Mouse (Mus musculus) liver, embryonic 15.5 days (tissue): ENCODE measurements around the gene Gjd3. TPM values are rescaled to one million over a fixed set of nuclear protein-coding genes. Genes with fewer than 3 reads are reported as not detected.

Experiments
- ATAC-seq: fragments of 200-750 bp; cut with Nextera tagmentation; 2 replicates; pipeline ENCODE4 v1.8.0; 2017; ENCODE audit warnings: moderate number of reproducible peaks, mild to moderate bottlenecking, moderate library complexity; ENCODE audit not compliant: insufficient read depth
- H3K27ac ChIP-seq: fragments of 300-500 bp; sonication (generic); replicated peaks from 2 replicates; pipeline ENCODE4 v1.5.1; 2015; ENCODE audit warnings: mild to moderate bottlenecking, inconsistent platforms
- H3K27me3 ChIP-seq: fragments of 300-500 bp; sonication (generic); 2 replicates; pipeline ENCODE4 v1.6.1; 2015; ENCODE audit warnings: mild to moderate bottlenecking, inconsistent platforms
- H3K36me3 ChIP-seq: fragments of 300-500 bp; sonication (generic); replicated peaks from 2 replicates; pipeline ENCODE4 v1.6.1; 2015; ENCODE audit warnings: moderate library complexity, mild to moderate bottlenecking, inconsistent platforms
- H3K4me1 ChIP-seq: fragments of 300-500 bp; sonication (generic); replicated peaks from 2 replicates; pipeline ENCODE4 v1.6.1; 2015; ENCODE audit warnings: inconsistent platforms
- H3K4me2 ChIP-seq: fragments of 300-500 bp; sonication (generic); 2 replicates; pipeline ENCODE4 v1.6.1; 2015; ENCODE audit warnings: moderate library complexity, mild to moderate bottlenecking, inconsistent platforms
- H3K4me3 ChIP-seq: fragments of 300-500 bp; sonication (generic); replicated peaks from 2 replicates; pipeline ENCODE4 v1.5.1; 2015; ENCODE audit warnings: mild to moderate bottlenecking, inconsistent platforms
- H3K9ac ChIP-seq: fragments of 300-500 bp; sonication (generic); 2 replicates; pipeline ENCODE4 v1.6.1; 2015; ENCODE audit warnings: moderate library complexity, mild to moderate bottlenecking, inconsistent platforms
- H3K9me3 ChIP-seq: fragments of 300-500 bp; sonication (generic); replicated peaks from 2 replicates; pipeline ENCODE4 v1.6.1; 2016; ENCODE audit warnings: inconsistent platforms
- WGBS: fragments of 180-500 bp; shearing (Covaris S2); methylation state at CpG from one replicate; pipeline ENCODE4 v1.1.7; 2015; ENCODE audit warnings: mixed read lengths; ENCODE audit not compliant: insufficient replicate concordance; 5-methylcytosine and 5-hydroxymethylcytosine counted together
- polyA plus RNA-seq: library from polyadenylated mRNA; unstranded; fragments of >200 nt; fragmentation: Nextera tagmentation; extraction: Ambion mirVana; gene quantifications from 2 replicates; pipeline ENCODE4 v1.2.1, GENCODE M21; 2015

The Gjd3 gene
- polyA plus RNA-seq, 1 experiment from 2014 or later: not detected

GRCm38 (mm10) chr11:98942923-98943641 is 39.7 kb downstream of the Gjd3 start:
- 62% methylated on average over 8 of the region's 8 CpGs for WGBS
- ATAC-seq: peak; percentile 11; the same call in 1 of the 2 replicates
- H3K9me3 ChIP-seq: no peaks in the 10 kb centered on the region
- 0 out of 2 replicates have a peak overlapping the region, but pooled peaks have one; percentile 2 for H3K4me3 ChIP-seq
- H3K36me3 ChIP-seq: no peaks in the 10 kb centered on the region
- H3K27ac ChIP-seq: peak overlapping the region; percentile 77
- H3K27me3 ChIP-seq: peaks cover 30% of the 10 kb centered on the region
- H3K9ac ChIP-seq: no peak overlapping the region
- peak overlapping the region; percentile 68 for H3K4me2 ChIP-seq
- H3K4me1 ChIP-seq: peaks cover 94% of the 10 kb centered on the region

- 26% methylated on average over 3 of the region's 3 CpGs for WGBS
- peaks cover 35% of the 10 kb centered on the region for H3K27me3 ChIP-seq
- peak overlapping the region; percentile 68 for H3K4me2 ChIP-seq
- peak overlapping the region; percentile 77 for H3K27ac ChIP-seq
- peak overlapping the region; percentile 49 for H3K4me3 ChIP-seq
- H3K9ac ChIP-seq: peak overlapping the region; percentile 3; the same call in 1 of the 2 replicates
- no peaks in the 10 kb centered on the region for H3K9me3 ChIP-seq
- H3K4me1 ChIP-seq: peaks cover 94% of the 10 kb centered on the region
- no peak for ATAC-seq
- no peaks in the 10 kb centered on the region for H3K36me3 ChIP-seq
These were observed 40.3 kb downstream of the Gjd3 start for GRCm38 (mm10) chr11:98942555-98942922.

GRCm38 (mm10) chr11:98941826-98942550 is 40.8 kb downstream of the Gjd3 start:
- Histone ChIP-seq H3K36me3 (no peaks in the 10 kb centered on the region), H3K4me2 (peak overlapping the region; percentile 68), H3K4me1 (peaks cover 94% of the 10 kb centered on the region), H3K9ac (peak overlapping the region; percentile 3; the same call in 1 of the 2 replicates), H3K27ac (peak overlapping the region; percentile 77), H3K9me3 (no peaks in the 10 kb centered on the region), H3K27me3 (peaks cover 41% of the 10 kb centered on the region), H3K4me3 (peak overlapping the region; percentile 49)
- 4% methylated on average over 14 of the region's 15 CpGs for WGBS
- ATAC-seq: no peak

- Histone ChIP-seq H3K27ac (peak overlapping the region; percentile 77), H3K27me3 (peaks cover 47% of the 10 kb centered on the region), H3K36me3 (no peaks in the 10 kb centered on the region), H3K9me3 (no peaks in the 10 kb centered on the region), H3K4me2 (peak overlapping the region; percentile 68), H3K4me1 (peaks cover 99% of the 10 kb centered on the region), H3K4me3 (peak overlapping the region; percentile 49), H3K9ac (peak overlapping the region; percentile 3; the same call in 1 of the 2 replicates)
- no peak for ATAC-seq
- WGBS: 2% methylated on average over 12 of the region's 12 CpGs
These were observed 41.4 kb downstream of the Gjd3 start for GRCm38 (mm10) chr11:98941341-98941825.

- no peaks in the 10 kb centered on the region for H3K9me3 ChIP-seq
- H3K27me3 ChIP-seq: peaks cover 53% of the 10 kb centered on the region
- no peaks in the 10 kb centered on the region for H3K36me3 ChIP-seq
- peaks cover 99% of the 10 kb centered on the region for H3K4me1 ChIP-seq
- WGBS: 39% methylated on average over 3 of the region's 3 CpGs
- peak overlapping the region; percentile 68 for H3K4me2 ChIP-seq
- no peak overlapping the region for H3K9ac ChIP-seq
- peak overlapping the region; percentile 77; the same call in 1 of the 2 replicates for H3K27ac ChIP-seq
- H3K4me3 ChIP-seq: peak overlapping the region; percentile 49; the same call in 1 of the 2 replicates
- no peak for ATAC-seq
These were observed 42.0 kb downstream of the Gjd3 start for GRCm38 (mm10) chr11:98940776-98941175.

- ATAC-seq: no peak
- H3K9ac ChIP-seq: no peak overlapping the region
- peaks cover 92% of the 10 kb centered on the region for H3K4me1 ChIP-seq
These were observed 42.7 kb downstream of the Gjd3 start for GRCm38 (mm10) chr11:98939953-98940641.

GRCm38 (mm10) chr11:98939084-98939952 is 43.5 kb downstream of the Gjd3 start:
- no peak overlapping the region for H3K9ac ChIP-seq
- peak overlapping the region; percentile 63; the same call in 1 of the 2 replicates for H3K4me3 ChIP-seq
- no peak for ATAC-seq

More at GRCm38 (mm10) chr11:98939953-98940641, 42.7 kb downstream of the Gjd3 start:
- H3K27me3 ChIP-seq: peaks cover 60% of the 10 kb centered on the region
- H3K4me2 ChIP-seq: peak overlapping the region; percentile 88
- no peak overlapping the region for H3K4me3 ChIP-seq
- H3K9me3 ChIP-seq: no peaks in the 10 kb centered on the region
- H3K36me3 ChIP-seq: no peaks in the 10 kb centered on the region
- WGBS: 47% methylated on average over 11 of the region's 11 CpGs
- no peak overlapping the region for H3K27ac ChIP-seq

GRCm38 (mm10) chr11:98938701-98939083 is 44.1 kb downstream of the Gjd3 start:
- Histone ChIP-seq H3K9ac (no peak overlapping the region), H3K9me3 (no peaks in the 10 kb centered on the region), H3K36me3 (no peaks in the 10 kb centered on the region), H3K27ac (no peak overlapping the region), H3K4me1 (peaks cover 78% of the 10 kb centered on the region), H3K4me2 (peak overlapping the region; percentile 88), H3K27me3 (peaks cover 74% of the 10 kb centered on the region), H3K4me3 (peak overlapping the region; percentile 63)
- 41% methylated on average over 7 of the region's 7 CpGs for WGBS
- no peak for ATAC-seq

More at GRCm38 (mm10) chr11:98939084-98939952, 43.5 kb downstream of the Gjd3 start:
- H3K9me3 ChIP-seq: no peaks in the 10 kb centered on the region
- H3K27me3 ChIP-seq: peaks cover 67% of the 10 kb centered on the region
- peak overlapping the region; percentile 88 for H3K4me2 ChIP-seq
- no peak overlapping the region for H3K27ac ChIP-seq
- H3K4me1 ChIP-seq: peaks cover 85% of the 10 kb centered on the region
- WGBS: 38% methylated on average over 15 of the region's 15 CpGs
- no peaks in the 10 kb centered on the region for H3K36me3 ChIP-seq

- Histone ChIP-seq H3K4me1 (peaks cover 76% of the 10 kb centered on the region), H3K9me3 (no peaks in the 10 kb centered on the region), H3K4me3 (peak overlapping the region; percentile 63), H3K9ac (peak overlapping the region; percentile 57), H3K27me3 (peaks cover 80% of the 10 kb centered on the region), H3K36me3 (no peaks in the 10 kb centered on the region), H3K27ac (peak overlapping the region; percentile 61), H3K4me2 (peak overlapping the region; percentile 88)
- peak; percentile 13 for ATAC-seq
- WGBS: 1% methylated on average over 39 of the region's 39 CpGs
These were observed 44.7 kb downstream of the Gjd3 start for GRCm38 (mm10) chr11:98937914-98938694.
